ENCODE assay signal across 18 mouse cellular contexts in genomic region chr14:120945146-120945545, GRCm38 (mm10). TPM values are rescaled to one million over a fixed set of nuclear protein-coding genes. Genes with fewer than 3 reads are reported as not detected.
A peak's percentile ranks its signal among the peaks of the same experiment; 100 is the strongest.
DNase-seq lines count a peak whose midpoint lies in the region; ATAC-seq and TF ChIP-seq lines count a peak whose summit lies in the region.
"Had no signal": no experiment of that assay in that cellular context is flagged by ENCODE, and none has a peak within 500 bp of the region (broad histone marks: within the 10 kb centered on the region; RNA-seq: fewer than 3 reads in every experiment).

No protein-coding gene starts in this region.

- no peaks in the 10 kb centered on the region for H3K4me1 ChIP-seq in kidney, postnatal 0 days (replicated peaks; ENCODE audit: insufficient read depth, low read length)
- 0 out of 2 replicates have a peak, but pooled peaks cover 6% of the 10 kb centered on the region for H3K4me1 ChIP-seq in lung, embryonic 14.5 days (ENCODE audit: insufficient read depth)
- no peaks in the 10 kb centered on the region for H3K4me1 ChIP-seq in lung, adult 2 months (ENCODE audit: control insufficient read depth, insufficient read depth, low read length)
- H3K4me1 ChIP-seq: embryonic facial prominence, embryonic 12.5 days had no signal

- H3K36me3 ChIP-seq in kidney, postnatal 0 days (ENCODE audit: insufficient read depth, low read length): peaks cover 53% of the 10 kb centered on the region
- H3K36me3 ChIP-seq in lung, embryonic 14.5 days (ENCODE audit: insufficient read depth): peaks cover 93% of the 10 kb centered on the region

- no peak overlapping the region for H3K4me2 ChIP-seq in kidney, postnatal 0 days (ENCODE audit: low read length)
- H3K4me2 ChIP-seq in lung, embryonic 14.5 days: no peak overlapping the region
- H3K4me2 ChIP-seq: embryonic facial prominence, embryonic 12.5 days; forebrain, embryonic 15.5 days; heart, embryonic 13.5 days had no signal

- no peak overlapping the region for H3K4me3 ChIP-seq in gastrocnemius, adult 2 months
- H3K4me3 ChIP-seq in kidney, postnatal 0 days (replicated peaks; ENCODE audit: low read depth, low read length): no peak overlapping the region
- no peak overlapping the region for H3K4me3 ChIP-seq in lung, embryonic 14.5 days (ENCODE audit: low read depth, low read length)
- no peak overlapping the region for H3K4me3 ChIP-seq in lung, adult 2 months (replicated peaks; ENCODE audit: extremely low read depth, low read depth, low read length)
- H3K4me3 ChIP-seq: embryonic facial prominence, embryonic 12.5 days; forebrain, embryonic 15.5 days; heart, embryonic 13.5 days had no signal

- DNase-seq in gastrocnemius, adult 2 months: peak; percentile 42
- no peak for DNase-seq in gastrocnemius, postnatal 36 days
- DNase-seq in kidney, postnatal 0 days (ENCODE audit: low spot score): peak; percentile 76
- no peak for DNase-seq in kidney, postnatal 14 days
- DNase-seq in lung, embryonic 14.5 days: peak; percentile 69
- no peak for DNase-seq in lung, postnatal 25 days (ENCODE audit: low spot score)
- DNase-seq in lung, postnatal 4 days: peak; percentile 8 to 28
- no peak for DNase-seq in lung, adult 2 months
- DNase-seq: adrenal gland, postnatal 14 days; cerebellum, adult 11-12 months; cerebellum, adult 9-10 months; cerebellum, postnatal 25 days; gastrocnemius, postnatal 14 days; heart, adult 11 months; heart, postnatal 36 days had no signal

- H3K27me3 ChIP-seq in kidney, postnatal 0 days (ENCODE audit: insufficient read depth, low read length): no peaks in the 10 kb centered on the region
- H3K27me3 ChIP-seq in lung, embryonic 14.5 days (ENCODE audit: insufficient read depth, low read length): no peaks in the 10 kb centered on the region
- H3K27me3 ChIP-seq: embryonic facial prominence, embryonic 12.5 days; forebrain, embryonic 15.5 days; heart, embryonic 13.5 days had no signal

- peak overlapping the region; percentile 56; the same call in 1 of the 2 replicates for H3K27ac ChIP-seq in gastrocnemius, adult 2 months
- H3K27ac ChIP-seq in kidney, postnatal 0 days: no peak overlapping the region
- H3K27ac ChIP-seq in lung, embryonic 14.5 days (ENCODE audit: low read depth): peak overlapping the region; percentile 36; the same call in 1 of the 2 replicates
- H3K27ac ChIP-seq: embryonic facial prominence, embryonic 12.5 days; forebrain, embryonic 15.5 days; heart, embryonic 13.5 days had no signal

- intact Hi-C loops in gastrocnemius, adult 2 months (cut with DNase I): loop anchor here (10.0 kb wide), 1 partner anchor 280 kb away; no protein-coding TSS in a partner anchor
- intact Hi-C loops in gastrocnemius, postnatal 36 days (cut with DNase I): no loop called here

- H3K9me3 ChIP-seq in kidney, postnatal 0 days (replicated peaks; ENCODE audit: low read length): no peaks in the 10 kb centered on the region
- no peaks in the 10 kb centered on the region; the same call in 1 of the 2 replicates for H3K9me3 ChIP-seq in lung, embryonic 14.5 days (ENCODE audit: low read depth, low read length)
- H3K9me3 ChIP-seq: forebrain, embryonic 15.5 days; heart, embryonic 13.5 days had no signal

- H3K9ac ChIP-seq in kidney, postnatal 0 days (ENCODE audit: low read depth, low read length): no peak overlapping the region
- H3K9ac ChIP-seq in lung, embryonic 14.5 days: no peak overlapping the region
- H3K9ac ChIP-seq: embryonic facial prominence, embryonic 12.5 days; forebrain, embryonic 15.5 days; heart, embryonic 13.5 days had no signal

- TF ChIP-seq POLR2A in lung, adult 2 months (IDR thresholded peaks at IDR 0.05; ENCODE audit: borderline replicate concordance, extremely low read depth, low read depth, low read length): no peak

- WGBS in kidney, postnatal 0 days: 31% methylated on average over 7 of the region's 7 CpGs
- WGBS in lung, embryonic 14.5 days: 49% methylated on average over 7 of the region's 7 CpGs
- 77% methylated on average over 7 of the region's 7 CpGs for WGBS in lung, adult 2 months

- TF ChIP-seq CTCF in gastrocnemius, adult 2 months (IDR thresholded peaks at IDR 0.05): no peak
- TF ChIP-seq CTCF in kidney, postnatal 0 days (IDR thresholded peaks at IDR 0.05; ENCODE audit: low read depth): no peak
- TF ChIP-seq CTCF in lung, embryonic 14.5 days (IDR thresholded peaks at IDR 0.05; ENCODE audit: low read depth): no peak
- TF ChIP-seq CTCF in lung, adult 2 months (IDR thresholded peaks at IDR 0.05; ENCODE audit: insufficient read depth, low read length): no peak

- ATAC-seq in kidney, postnatal 0 days (replicated peaks; ENCODE audit: low FRiP score, low read depth): peak; percentile 53; the same call in 1 of the 2 replicates
- peak; percentile 43; the same call in 1 of the 2 replicates for ATAC-seq in lung, embryonic 14.5 days (ENCODE audit: insufficient read depth)
- ATAC-seq: forebrain, embryonic 15.5 days had no signal

RNA-seq across cellular contexts. Expression of gene Ipo5, which starts 34.1 kb away (rescaled TPM):
- total RNA-seq in gastrocnemius, adult 2 months (2021): 100 to 1,000 TPM; 111 to 122 TPM
- total RNA-seq in gastrocnemius, postnatal 36 days (2021): 100 to 1,000 TPM in 1 of 2 experiments, 10 to 100 TPM in 1; 85.8 to 109 TPM
- polyA plus RNA-seq in kidney, postnatal 0 days (2015; fragmentation: Nextera tagmentation; extraction: Ambion mirVana): 49.8 and 55.1 TPM in 2 replicates
- polyA plus RNA-seq in lung, embryonic 14.5 days (2014; fragmentation: Nextera tagmentation; extraction: Ambion mirVana): 131 and 132 TPM in 2 replicates
- 10.3 and 17.8 TPM in 2 replicates for polyA plus RNA-seq in lung, adult 2 months (2012; rRNA removed)

Comparison
In these comparisons a context has a peak if more than half of its experiments do, and no peak if none do; other contexts are left out.
1. DNase-seq: peak in gastrocnemius, adult 2 months (single experiment), kidney, postnatal 0 days (single experiment), lung, embryonic 14.5 days (single experiment) and lung, postnatal 4 days (2 of 2); none in gastrocnemius, postnatal 36 days (0 of 2), kidney, postnatal 14 days (single experiment), lung, postnatal 25 days (single experiment) and lung, adult 2 months (single experiment).